Mouse (Mus musculus) heart, adult 2 months (tissue): ENCODE results near the gene Ankmy1.

ENCODE experiments used
- CTCF ChIP-seq: fragments of 200-600 bp; IDR thresholded peaks from 2 replicates; pipeline ENCODE4 v1.8.1; 2022; ENCODE audit warnings: antibody characterized with exemption, mild to moderate bottlenecking, moderate library complexity
- EP300 ChIP-seq: fragments of 200-500 bp; IDR thresholded peaks from 2 replicates; pipeline ENCODE4 v1.6.1; 2011; ENCODE audit warnings: low read depth, low read length, control low read depth; ENCODE audit not compliant: insufficient read depth
- POLR2A ChIP-seq: fragments of 200-500 bp; IDR thresholded peaks from 2 replicates; pipeline ENCODE4 v1.6.1; 2011; ENCODE audit warnings: mild to moderate bottlenecking, low read depth, low read length, control low read depth; ENCODE audit not compliant: insufficient read depth

- TF ChIP-seq CTCF (no peak), EP300 (no peak), POLR2A (no peak)
These were observed 88.4 kb downstream of the Ankmy1 start for GRCm38 (mm10) chr1:92814319-92814718.
